Mouse (Mus musculus) embryonic fibroblast, embryonic 13.5 days (primary cell): Measurements from ENCODE around the gene Slc6a21.

Experiments
- CTCF ChIP-seq: IDR thresholded peaks from 2 replicates; pipeline ENCODE4 v1.5.1; 2011; ENCODE audit warnings: mild to moderate bottlenecking, control low read depth, low read length, moderate library complexity, borderline replicate concordance; ENCODE audit not compliant: insufficient read depth
- POLR2A ChIP-seq: IDR thresholded peaks from 2 replicates; pipeline ENCODE4 v1.6.1; 2011; ENCODE audit warnings: low read depth, mild to moderate bottlenecking, control low read depth, low read length, moderate library complexity

DNA sequence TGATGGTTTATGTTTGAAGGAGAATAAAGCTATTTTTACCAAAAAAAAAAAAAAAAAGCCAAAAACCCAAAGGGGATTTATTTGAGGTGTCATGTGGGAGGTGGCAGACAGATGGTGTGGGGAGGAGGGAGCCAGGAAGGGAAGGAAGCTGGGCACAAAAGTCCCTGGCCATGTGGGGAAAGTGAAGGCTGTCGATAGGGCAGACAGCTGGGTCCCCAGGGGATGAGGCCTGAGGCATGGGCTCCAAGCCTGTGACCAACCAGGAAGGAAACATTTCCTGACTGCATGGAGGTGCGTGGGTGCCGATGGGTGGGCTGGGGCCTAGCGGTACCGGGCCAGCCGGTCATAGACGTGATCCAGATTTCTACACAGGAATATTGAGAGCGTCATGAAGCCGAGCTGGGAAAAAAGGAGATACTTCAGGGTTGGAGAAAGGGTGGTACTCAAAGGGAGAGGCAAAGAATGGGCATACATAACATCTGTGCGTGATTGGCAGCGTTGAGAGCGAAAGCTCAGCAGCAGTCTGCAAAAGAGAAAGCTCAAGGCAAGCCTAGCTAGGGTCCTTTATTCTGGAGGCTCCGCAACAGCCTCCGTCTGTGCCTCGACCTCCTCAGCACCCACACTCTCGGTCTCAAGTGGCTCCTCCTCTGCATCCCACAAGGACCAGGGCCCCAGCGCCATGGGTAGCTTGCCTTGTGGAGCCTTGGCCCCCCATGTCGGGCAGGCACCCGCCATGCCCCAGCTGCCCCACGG is 43.6 kb upstream of the Slc6a21 start:
- TF ChIP-seq POLR2A = no peak
- no peak for TF ChIP-seq CTCF
